Mouse (Mus musculus) urinary bladder, postnatal 0 days (tissue): ENCODE measurements around the gene Olfr805. TPM values are rescaled to one million over a fixed set of nuclear protein-coding genes. Genes with fewer than 3 reads are reported as not detected.

ENCODE experiments used
- microRNA-seq: library from miRNA; unstranded; fragments of <30 nt; microRNA quantifications from one replicate; pipeline ENCODE4, GENCODE M21; 2016
- polyA plus RNA-seq: library from polyadenylated mRNA; unstranded; fragments of >200 nt; fragmentation: Nextera tagmentation; extraction: Ambion mirVana; gene quantifications from 2 replicates; pipeline ENCODE4 v1.2.1, GENCODE M21; 2015

Olfr805 gene
- polyA plus RNA-seq, result not detected in 2 replicates

GRCm38 (mm10) chr10:129729275-129729674 is at the start of gene Olfr805:
Gene Olfr805, minus strand, starts transcription at chr10:129729375.

GRCm38 (mm10) chr10:129774338-129774737 is 45.2 kb upstream of the Olfr805 start, which contains the start of gene Olfr809:
Gene Olfr809, plus strand, starts transcription at chr10:129774638.

GRCm38 (mm10) chr10:129765182-129765581 is 36.0 kb upstream of the Olfr805 start, which contains the start of gene Olfr808:
Gene Olfr808, plus strand, starts transcription at chr10:129765482.

GRCm38 (mm10) chr10:129757693-129758092 is 28.5 kb upstream of the Olfr805 start, which contains the start of gene Olfr807:
Gene Olfr807, minus strand, starts transcription at chr10:129757793.

GRCm38 (mm10) chr10:129741821-129742220 is 12.6 kb upstream of the Olfr805 start, which contains the start of gene Olfr806:
Gene Olfr806, minus strand, starts transcription at chr10:129741921.

GRCm38 (mm10) chr10:129702910-129703309 is 26.3 kb downstream of the Olfr805 start, which contains the start of gene Olfr804:
Gene Olfr804, plus strand, starts transcription at chr10:129703210.

GRCm38 (mm10) chr10:129694186-129694585 is 35.0 kb downstream of the Olfr805 start, which contains the start of gene Olfr803:
Gene Olfr803, minus strand, starts transcription at chr10:129694286.

GRCm38 (mm10) chr10:129688069-129688468 is 41.1 kb downstream of the Olfr805 start, which contains the start of gene Olfr802:
Gene Olfr802, minus strand, starts transcription at chr10:129688169.

GRCm38 (mm10) chr10:129673765-129674164 is 55.4 kb downstream of the Olfr805 start, which contains the start of gene Olfr801:
Gene Olfr801, minus strand, starts transcription at chr10:129673865.

Small RNA genes lying within 50 kb of the gene (microRNA-seq; reads per million reads assigned to microRNA genes)
- not detected for gene Gm24485

Other genes starting within 250 kb of the Olfr805 start
- gene Olfr789, start 244.6 kb downstream of the Olfr805 start, polyA plus RNA-seq, result not detected in 2 replicates
- not detected in 2 replicates for gene Olfr790, start 230.9 kb downstream of the Olfr805 start, polyA plus RNA-seq
- not detected in 2 replicates for gene Olfr791, start 207.6 kb downstream of the Olfr805 start, polyA plus RNA-seq
- gene Olfr792, start 190.2 kb downstream of the Olfr805 start, polyA plus RNA-seq, result not detected in 2 replicates
- gene Olfr794, start 161.7 kb downstream of the Olfr805 start, polyA plus RNA-seq, result not detected in 2 replicates
- gene Olfr796, start 116.8 kb downstream of the Olfr805 start, polyA plus RNA-seq, result not detected in 2 replicates
- not detected in 2 replicates for gene Olfr798, start 101.4 kb downstream of the Olfr805 start, polyA plus RNA-seq
- gene Olfr799, start 91.9 kb downstream of the Olfr805 start, polyA plus RNA-seq, result not detected in 2 replicates
- not detected in 2 replicates for gene Olfr800, start 71.7 kb downstream of the Olfr805 start, polyA plus RNA-seq
- not detected in 2 replicates for gene Olfr801, start 55.5 kb downstream of the Olfr805 start, polyA plus RNA-seq
- not detected in 2 replicates for gene Olfr802, start 41.2 kb downstream of the Olfr805 start, polyA plus RNA-seq
- gene Olfr803, start 35.1 kb downstream of the Olfr805 start, polyA plus RNA-seq, result not detected in 2 replicates
- not detected in 2 replicates for gene Olfr804, start 26.2 kb downstream of the Olfr805 start, polyA plus RNA-seq
- gene Olfr806, start 12.5 kb upstream of the Olfr805 start, polyA plus RNA-seq, result not detected in 2 replicates
- not detected in 2 replicates for gene Olfr807, start 28.4 kb upstream of the Olfr805 start, polyA plus RNA-seq
- gene Olfr808, start 36.1 kb upstream of the Olfr805 start, polyA plus RNA-seq, result not detected in 2 replicates
- not detected in 2 replicates for gene Olfr809, start 45.3 kb upstream of the Olfr805 start, polyA plus RNA-seq
- not detected in 2 replicates for gene Olfr810, start 65.5 kb upstream of the Olfr805 start, polyA plus RNA-seq
- gene Olfr811, start 75.0 kb upstream of the Olfr805 start, polyA plus RNA-seq, result not detected in 2 replicates
- gene Olfr812, start 116.7 kb upstream of the Olfr805 start, polyA plus RNA-seq, result not detected in 2 replicates
- gene Olfr813, start 126.0 kb upstream of the Olfr805 start, polyA plus RNA-seq, result not detected in 2 replicates
- gene Olfr814, start 150.5 kb upstream of the Olfr805 start, polyA plus RNA-seq, result not detected in 2 replicates
- not detected in 2 replicates for gene Olfr815, start 176.5 kb upstream of the Olfr805 start, polyA plus RNA-seq
- gene Olfr816, start 186.2 kb upstream of the Olfr805 start, polyA plus RNA-seq, result not detected in 2 replicates
- gene Olfr818, start 219.7 kb upstream of the Olfr805 start, polyA plus RNA-seq, result not detected in 2 replicates
- gene Olfr819, start 237.9 kb upstream of the Olfr805 start, polyA plus RNA-seq, result not detected in 2 replicates
- gene Olfr247, start 246.8 kb upstream of the Olfr805 start, polyA plus RNA-seq, result not detected in 2 replicates